Mouse (Mus musculus) embryonic fibroblast, embryonic 13.5 days (primary cell): ENCODE measurements around the gene Tapt1. TPM values are rescaled to one million over a fixed set of nuclear protein-coding genes. Genes with fewer than 3 reads are reported as not detected.
"Not testable (repeated sequence)": the region's sequence is repeated elsewhere in the genome, so short reads cannot be mapped to it uniquely, and the experiment has no call there.

Experiments used
- H3K27ac ChIP-seq: 2 replicates; pipeline ENCODE4 v1.5.1; 2012; ENCODE audit warnings: low read length, control low read depth, inconsistent platforms; ENCODE audit not compliant: insufficient read depth
- H3K4me1 ChIP-seq: 2 replicates; pipeline ENCODE4 v1.6.1; 2011; ENCODE audit warnings: low read length; ENCODE audit not compliant: control insufficient read depth, insufficient read depth
- H3K4me3 ChIP-seq: 2 replicates; pipeline ENCODE4 v1.5.1; 2011; ENCODE audit warnings: mild to moderate bottlenecking, control low read depth, low read length; ENCODE audit not compliant: insufficient read depth
- CTCF ChIP-seq: IDR thresholded peaks from 2 replicates; pipeline ENCODE4 v1.5.1; 2011; ENCODE audit warnings: mild to moderate bottlenecking, control low read depth, low read length, moderate library complexity, borderline replicate concordance; ENCODE audit not compliant: insufficient read depth
- POLR2A ChIP-seq: IDR thresholded peaks from 2 replicates; pipeline ENCODE4 v1.6.1; 2011; ENCODE audit warnings: low read depth, mild to moderate bottlenecking, control low read depth, low read length, moderate library complexity
- polyA plus RNA-seq: library from polyadenylated mRNA; stranded (reverse); fragments of >200 nt; gene quantifications from 2 replicates; pipeline ENCODE4 v1.2.4, GENCODE M21; 2011; ENCODE audit warnings: low read depth; ENCODE audit not compliant: missing spikeins, insufficient read length

Tapt1 gene
- polyA plus RNA-seq, 1 experiment: 41.1 TPM

DNA sequence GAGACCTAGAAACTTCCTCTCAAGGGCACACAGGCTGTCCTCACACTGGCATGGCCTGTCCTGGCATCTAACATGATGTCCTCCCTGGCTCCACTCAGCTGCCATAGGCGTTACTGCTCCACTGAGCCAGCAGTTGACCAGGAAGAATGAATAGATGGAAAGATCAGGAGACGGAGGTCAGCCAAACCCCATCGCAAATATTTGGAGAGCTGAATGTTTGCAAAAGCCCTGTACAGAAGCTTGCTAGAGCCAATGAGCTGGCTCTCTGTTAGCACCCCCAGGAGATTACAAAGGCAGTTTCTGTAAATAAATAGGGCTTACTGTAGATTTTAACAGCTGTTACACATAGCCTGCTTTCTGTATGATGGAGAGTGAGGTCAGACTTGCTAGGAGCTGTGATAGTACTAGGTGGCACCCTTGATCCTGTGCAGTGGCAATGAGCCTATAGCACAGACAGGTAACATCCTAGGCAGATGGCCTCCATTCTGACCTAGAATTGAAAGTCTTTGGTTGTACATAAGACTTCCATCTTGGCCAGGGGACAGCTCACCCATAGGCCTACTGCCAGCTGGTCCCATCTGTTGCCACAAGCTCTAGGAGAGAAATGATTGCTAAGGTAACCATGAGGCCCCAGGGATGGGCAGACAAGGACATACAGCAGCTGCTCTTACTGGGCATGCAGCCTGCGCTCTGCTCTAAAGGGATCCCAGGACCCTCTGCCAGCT, 74.9 kb downstream of the Tapt1 start:
- no peaks in the 10 kb centered on the region for H3K4me1 ChIP-seq
- no peak overlapping the region for H3K4me3 ChIP-seq
- no peak for TF ChIP-seq CTCF
- no peak overlapping the region for H3K27ac ChIP-seq

DNA sequence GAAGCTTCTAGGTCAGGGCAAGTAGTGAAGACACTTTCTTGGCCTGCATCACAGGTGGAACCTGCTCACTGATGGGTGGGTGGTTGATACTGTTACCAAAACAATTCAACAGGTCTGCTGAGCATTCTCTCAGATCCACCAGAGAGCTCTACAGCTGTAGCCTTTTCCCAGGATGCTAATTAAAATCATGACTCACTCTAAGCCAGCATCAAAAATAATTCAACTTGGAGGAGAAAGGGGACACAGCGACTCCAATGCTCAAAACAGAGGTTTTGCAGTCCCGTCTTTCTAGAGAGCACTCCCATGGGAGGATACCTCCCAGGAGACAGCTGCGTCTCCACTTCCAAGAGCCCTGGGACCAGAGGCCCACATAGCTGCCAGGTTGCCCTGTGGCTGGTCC, 78.7 kb downstream of the Tapt1 start:
- no peak overlapping the region for H3K27ac ChIP-seq
- TF ChIP-seq POLR2A: no peak
- no peak for TF ChIP-seq CTCF
- H3K4me1 ChIP-seq: no peaks in the 10 kb centered on the region
- H3K4me3 ChIP-seq: no peak overlapping the region

DNA sequence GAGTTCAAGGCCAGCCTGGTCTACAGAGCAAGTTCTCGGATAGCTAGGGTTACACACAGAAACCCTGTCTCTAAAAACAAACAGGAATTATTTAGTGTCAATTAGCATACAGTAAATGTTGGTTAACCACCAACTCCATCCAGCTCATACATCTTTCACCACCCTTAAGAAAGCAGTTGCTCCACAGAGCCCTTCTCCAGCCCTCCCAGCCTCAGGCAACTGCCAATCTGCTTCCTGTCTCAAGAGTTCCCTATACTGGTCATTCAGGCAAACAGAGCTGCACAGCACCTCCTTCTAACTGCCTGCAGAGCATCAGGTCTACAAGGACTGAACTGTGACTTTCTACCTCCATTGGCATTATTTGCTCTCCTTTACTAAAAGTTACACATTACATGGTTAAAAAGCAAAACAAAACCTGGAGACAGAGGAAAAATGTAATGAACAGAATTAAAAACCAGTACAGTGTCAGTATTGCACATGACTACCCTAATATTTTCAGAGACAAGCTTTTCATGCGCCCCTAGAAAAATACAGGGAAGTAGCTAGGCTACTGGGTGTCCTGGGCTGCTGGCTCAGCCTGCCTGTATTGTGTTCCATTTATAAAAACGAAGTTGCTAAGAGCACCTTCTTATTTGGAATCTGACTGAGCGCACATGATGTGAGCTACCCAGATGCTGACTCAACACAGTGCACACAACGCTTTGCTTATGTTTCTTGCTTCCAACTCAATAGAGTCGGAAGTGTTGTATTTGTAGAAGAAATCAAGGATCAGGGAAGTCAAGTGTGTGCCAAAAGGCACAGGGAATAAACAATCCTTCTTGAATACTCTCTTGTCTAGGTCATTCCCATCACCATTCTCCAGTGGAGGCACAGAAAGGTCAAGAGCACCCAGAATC, 79.7 kb downstream of the Tapt1 start:
- H3K4me1 ChIP-seq: no peaks in the 10 kb centered on the region
- H3K4me3 ChIP-seq: no peak overlapping the region
- no peak for TF ChIP-seq POLR2A
- TF ChIP-seq CTCF: no peak
- H3K27ac ChIP-seq: no peak overlapping the region

DNA sequence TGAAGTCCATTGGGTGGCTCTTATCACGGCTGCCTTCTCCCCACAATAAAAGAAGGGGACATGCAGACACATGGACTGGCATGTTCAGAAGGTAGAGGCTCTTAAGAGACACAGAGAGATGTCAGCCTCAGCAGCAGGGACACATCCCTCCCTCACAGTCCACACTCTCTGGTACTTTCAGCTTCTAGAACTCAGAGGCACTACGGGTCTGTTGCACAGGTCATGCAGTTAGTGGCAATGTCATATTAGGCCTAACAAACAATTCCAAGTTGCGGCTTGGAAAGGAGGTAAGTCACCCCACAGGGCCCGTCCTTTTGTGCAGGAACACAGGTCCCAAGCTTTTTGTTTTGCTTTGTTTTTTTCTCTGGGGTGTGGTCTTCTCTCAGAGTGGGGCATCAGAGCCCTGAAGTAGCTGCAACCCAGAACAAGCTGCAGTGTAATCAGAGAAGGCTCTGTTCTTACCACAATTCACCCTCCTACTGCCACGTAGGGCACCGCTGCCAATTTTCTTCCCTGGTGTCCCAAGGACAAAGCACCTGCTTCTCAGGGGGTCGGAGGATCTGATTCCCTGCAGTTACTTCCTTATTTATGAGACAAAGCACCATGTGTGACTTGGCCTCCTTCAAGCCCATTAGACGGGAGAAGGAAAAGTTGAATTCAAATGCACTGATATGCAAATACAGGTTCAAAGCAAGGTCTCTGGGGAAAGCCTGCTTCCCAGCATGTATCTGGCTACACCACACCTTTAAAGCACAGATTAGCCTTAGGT, 82.8 kb downstream of the Tapt1 start:
- Histone ChIP-seq H3K4me1 (no peaks in the 10 kb centered on the region), H3K27ac (no peak overlapping the region), H3K4me3 (no peak overlapping the region)
- TF ChIP-seq POLR2A (no peak), CTCF (no peak)

DNA sequence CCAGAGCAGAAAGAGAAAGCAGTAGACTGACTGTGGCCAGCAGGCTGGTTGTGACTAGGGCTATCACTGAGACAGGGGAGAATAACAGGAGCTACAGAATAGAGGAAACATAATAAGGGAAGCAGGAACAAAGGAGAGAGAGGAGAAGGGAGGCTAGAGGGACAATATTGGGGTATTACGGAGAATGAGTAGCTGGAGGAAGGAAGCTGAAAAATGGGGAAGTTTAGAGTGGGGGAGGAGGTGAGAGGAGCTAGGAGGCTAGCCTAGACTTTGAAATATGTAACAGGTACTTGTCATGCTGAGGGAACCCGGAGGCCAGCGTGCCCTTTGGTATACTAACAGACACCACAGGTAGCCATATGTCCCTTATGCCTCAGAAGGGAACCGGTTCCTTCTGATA, 98.9 kb downstream of the Tapt1 start:
- TF ChIP-seq CTCF: no peak
- no peak for TF ChIP-seq POLR2A

DNA sequence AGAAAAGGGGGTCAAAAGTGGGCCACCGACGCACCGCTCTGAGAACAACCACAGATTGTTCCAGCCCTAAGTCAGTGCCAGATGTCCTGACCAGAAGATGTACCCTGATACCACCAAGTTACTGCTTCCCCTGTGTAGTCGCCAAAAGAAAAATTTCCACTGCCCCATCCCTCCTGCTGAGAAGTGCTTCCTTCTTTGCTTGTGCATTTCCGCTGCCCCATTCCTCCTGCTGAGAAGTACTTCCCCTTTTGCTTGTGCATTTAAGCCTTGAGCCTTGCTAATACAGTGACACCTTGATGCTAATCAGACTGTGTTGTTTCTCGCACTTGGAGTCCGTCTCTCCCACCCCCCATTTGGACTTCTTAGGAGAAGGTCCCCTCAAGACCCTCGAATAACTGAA, 99.9 kb downstream of the Tapt1 start:
- not testable (repeated sequence) for H3K4me1 ChIP-seq, H3K4me3 ChIP-seq, H3K27ac ChIP-seq

More for the DNA sequence above, 98.9 kb downstream of the Tapt1 start:
- Histone ChIP-seq H3K27ac (no peak overlapping the region), H3K4me3 (no peak overlapping the region), H3K4me1 (no peaks in the 10 kb centered on the region)

Other genes starting within 250 kb of the Tapt1 start
- gene Fgfbp1, start 244.8 kb downstream of the Tapt1 start, polyA plus RNA-seq: not detected in 2 replicates
- gene Prom1, start 124.6 kb downstream of the Tapt1 start, polyA plus RNA-seq: 0.53 and 3.5 TPM in 2 replicates